21 mouse cellular contexts compared by ENCODE assay signal in genomic region chr4:105338131-105338530, GRCm38 (mm10).
"Had no signal": no experiment of that assay in that cellular context is flagged by ENCODE, and none has a peak within 500 bp of the region (broad histone marks: within the 10 kb centered on the region; RNA-seq: fewer than 3 reads in every experiment).

No protein-coding gene starts in this region.

- ATAC-seq: hindbrain, embryonic 16.5 days; inflammation-experienced regulatory T-cells, adult 6 months; intestine, embryonic 15.5 days; intestine, postnatal 0 days; liver, embryonic 12.5 days had no signal

- DNase-seq: gastrocnemius, postnatal 10 days; kidney, adult 2 months; kidney, adult 9 months; kidney, postnatal 36 days; layer of hippocampus, postnatal 36 days; left cerebral cortex, postnatal 4 days had no signal

- H3K4me3 ChIP-seq: gastrocnemius, adult 2 months; heart, embryonic 10.5 days; heart, embryonic 12.5 days; hindbrain, embryonic 10.5 days; hindbrain, embryonic 12.5 days; intestine, embryonic 15.5 days; kidney, embryonic 15.5 days; limb, embryonic 13.5 days; limb, embryonic 15.5 days; liver, embryonic 12.5 days had no signal

- H3K4me2 ChIP-seq: heart, embryonic 12.5 days; hindbrain, embryonic 12.5 days; hindbrain, embryonic 14.5 days; intestine, embryonic 15.5 days; kidney, embryonic 15.5 days; limb, embryonic 13.5 days; limb, embryonic 15.5 days; liver, embryonic 12.5 days had no signal

- H3K27me3 ChIP-seq: hindbrain, embryonic 12.5 days; intestine, embryonic 15.5 days; kidney, embryonic 15.5 days; limb, embryonic 13.5 days; limb, embryonic 15.5 days; liver, embryonic 12.5 days had no signal

- H3K4me1 ChIP-seq: hindbrain, embryonic 10.5 days; hindbrain, embryonic 12.5 days; intestine, embryonic 15.5 days; liver, embryonic 12.5 days had no signal

- H3K9ac ChIP-seq: heart, embryonic 12.5 days; hindbrain, embryonic 12.5 days; hindbrain, embryonic 14.5 days; intestine, embryonic 15.5 days; kidney, embryonic 15.5 days; limb, embryonic 13.5 days; limb, embryonic 15.5 days; liver, embryonic 12.5 days had no signal

- H3K36me3 ChIP-seq: heart, embryonic 10.5 days; heart, embryonic 12.5 days; hindbrain, embryonic 10.5 days; hindbrain, embryonic 12.5 days; intestine, embryonic 15.5 days; kidney, embryonic 15.5 days; limb, embryonic 13.5 days; limb, embryonic 15.5 days; liver, embryonic 12.5 days had no signal

- H3K9me3 ChIP-seq: heart, embryonic 10.5 days; heart, embryonic 12.5 days; hindbrain, embryonic 10.5 days; hindbrain, embryonic 12.5 days; intestine, embryonic 15.5 days; kidney, embryonic 15.5 days; limb, embryonic 13.5 days; limb, embryonic 15.5 days; liver, embryonic 12.5 days had no signal

- H3K27ac ChIP-seq: heart, embryonic 10.5 days; hindbrain, embryonic 10.5 days; hindbrain, embryonic 12.5 days; hindbrain, embryonic 14.5 days; intestine, embryonic 15.5 days; kidney, embryonic 15.5 days; kidney, postnatal 0 days; limb, embryonic 13.5 days; limb, embryonic 15.5 days; liver, embryonic 12.5 days had no signal
